Comparison of ENCODE assay signal across 16 mouse cellular contexts in genomic region chr5:53138025-53138424, GRCm38 (mm10).
DNase-seq lines count a peak whose midpoint lies in the region; ATAC-seq lines count a peak whose summit lies in the region.
"Had no signal": no experiment of that assay in that cellular context is flagged by ENCODE, and none has a peak within 500 bp of the region (broad histone marks: within the 10 kb centered on the region; RNA-seq: fewer than 3 reads in every experiment).

No protein-coding gene starts in this region.

- ATAC-seq in hindbrain, embryonic 16.5 days = peak; percentile 52
- no peak for ATAC-seq in hindbrain, embryonic 14.5 days (ENCODE audit: low FRiP score)
- ATAC-seq in intestine, embryonic 16.5 days = no peak
- ATAC-seq: intestine, embryonic 15.5 days had no signal

- no peak overlapping the region for H3K4me3 ChIP-seq in hindbrain, embryonic 16.5 days (ENCODE audit: low read length)
- no peak overlapping the region for H3K4me3 ChIP-seq in hindbrain, embryonic 14.5 days (replicated peaks; ENCODE audit: low read length)
- H3K4me3 ChIP-seq in intestine, embryonic 16.5 days (ENCODE audit: low read length) = no peak overlapping the region
- H3K4me3 ChIP-seq: embryonic facial prominence, embryonic 15.5 days; intestine, embryonic 15.5 days; liver, embryonic 13.5 days had no signal

- no peaks in the 10 kb centered on the region; the same call in 1 of the 2 replicates for H3K4me1 ChIP-seq in hindbrain, embryonic 16.5 days (ENCODE audit: control insufficient read depth, insufficient read depth, low read depth, low read length)
- H3K4me1 ChIP-seq in hindbrain, embryonic 14.5 days (replicated peaks; ENCODE audit: control insufficient read depth, insufficient read depth, low read length) = 0 out of 2 replicates have a peak, but pooled peaks cover 5% of the 10 kb centered on the region
- H3K4me1 ChIP-seq in intestine, embryonic 16.5 days (ENCODE audit: control insufficient read depth, insufficient read depth, low read length) = no peaks in the 10 kb centered on the region
- H3K4me1 ChIP-seq: embryonic facial prominence, embryonic 15.5 days; intestine, embryonic 15.5 days; liver, embryonic 13.5 days had no signal

- intact Hi-C loops in gastrocnemius, postnatal 36 days (cut with DNase I) = no loop called here

- no peaks in the 10 kb centered on the region for H3K9me3 ChIP-seq in hindbrain, embryonic 16.5 days (ENCODE audit: control insufficient read depth, low read length)
- H3K9me3 ChIP-seq in hindbrain, embryonic 14.5 days (ENCODE audit: control insufficient read depth, low read length) = no peaks in the 10 kb centered on the region
- H3K9me3 ChIP-seq in intestine, embryonic 16.5 days (ENCODE audit: control insufficient read depth, low read length) = no peaks in the 10 kb centered on the region
- H3K9me3 ChIP-seq: embryonic facial prominence, embryonic 15.5 days; intestine, embryonic 15.5 days; liver, embryonic 13.5 days had no signal

- no peak overlapping the region for H3K4me2 ChIP-seq in hindbrain, embryonic 16.5 days (ENCODE audit: low read length)
- H3K4me2 ChIP-seq in hindbrain, embryonic 14.5 days (replicated peaks) = no peak overlapping the region
- no peak overlapping the region for H3K4me2 ChIP-seq in intestine, embryonic 16.5 days (ENCODE audit: low read depth, low read length)
- H3K4me2 ChIP-seq: embryonic facial prominence, embryonic 15.5 days; intestine, embryonic 15.5 days; liver, embryonic 13.5 days had no signal

- no peak overlapping the region for H3K9ac ChIP-seq in hindbrain, embryonic 16.5 days (ENCODE audit: low read depth, low read length)
- no peak overlapping the region for H3K9ac ChIP-seq in hindbrain, embryonic 14.5 days
- H3K9ac ChIP-seq in intestine, embryonic 16.5 days (ENCODE audit: low read depth, low read length) = no peak overlapping the region
- H3K9ac ChIP-seq: embryonic facial prominence, embryonic 15.5 days; intestine, embryonic 15.5 days; liver, embryonic 13.5 days had no signal

- 0 out of 2 replicates have a peak overlapping the region, but pooled peaks have one; percentile 25 for H3K27ac ChIP-seq in hindbrain, embryonic 16.5 days (ENCODE audit: low read depth, low read length)
- no peak overlapping the region for H3K27ac ChIP-seq in hindbrain, embryonic 14.5 days
- H3K27ac ChIP-seq in intestine, embryonic 16.5 days (ENCODE audit: low read length) = no peak overlapping the region
- H3K27ac ChIP-seq: embryonic facial prominence, embryonic 15.5 days; intestine, embryonic 15.5 days; liver, embryonic 13.5 days had no signal

- 60% methylated on average over 8 of the region's 8 CpGs for WGBS in hindbrain, embryonic 16.5 days
- WGBS in hindbrain, embryonic 14.5 days = 63% methylated on average over 8 of the region's 8 CpGs
- WGBS in intestine, embryonic 16.5 days = 81% methylated on average over 8 of the region's 8 CpGs

- no peaks in the 10 kb centered on the region for H3K27me3 ChIP-seq in hindbrain, embryonic 16.5 days (replicated peaks; ENCODE audit: control insufficient read depth, insufficient read depth, low read length)
- no peaks in the 10 kb centered on the region for H3K27me3 ChIP-seq in hindbrain, embryonic 14.5 days (ENCODE audit: control insufficient read depth, insufficient read depth, low read length)
- no peaks in the 10 kb centered on the region for H3K27me3 ChIP-seq in intestine, embryonic 16.5 days (replicated peaks; ENCODE audit: control insufficient read depth, insufficient read depth, low read length)
- H3K27me3 ChIP-seq: embryonic facial prominence, embryonic 15.5 days; intestine, embryonic 15.5 days; liver, embryonic 13.5 days had no signal

- DNase-seq in hindbrain, embryonic 14.5 days (ENCODE audit: low spot score) = no peak
- peak; percentile 9 for DNase-seq in retina, adult 2 months (ENCODE audit: low read depth, low spot score)
- DNase-seq in retina, postnatal 1 day = no peak
- peak; percentile 67 to 76 for DNase-seq in cerebellum, postnatal 14 days
- DNase-seq in gastrocnemius, postnatal 36 days = no peak
- no peak for DNase-seq in gastrocnemius, postnatal 10 days
- DNase-seq: adrenal gland, postnatal 36 days; heart, adult 18-20 months; kidney, postnatal 10 days; liver, embryonic 13.5 days; right cerebral cortex, postnatal 25 days had no signal

- no peaks in the 10 kb centered on the region for H3K36me3 ChIP-seq in hindbrain, embryonic 16.5 days (ENCODE audit: control insufficient read depth, insufficient read depth, low read length)
- no peaks in the 10 kb centered on the region for H3K36me3 ChIP-seq in hindbrain, embryonic 14.5 days (replicated peaks; ENCODE audit: control insufficient read depth, insufficient read depth)
- H3K36me3 ChIP-seq in intestine, embryonic 16.5 days (ENCODE audit: control insufficient read depth, insufficient read depth, low read length) = 0 out of 2 replicates have a peak, but pooled peaks cover 4% of the 10 kb centered on the region
- H3K36me3 ChIP-seq: embryonic facial prominence, embryonic 15.5 days; G1E; intestine, embryonic 15.5 days; liver, embryonic 13.5 days had no signal

Comparison
In these comparisons a context has a peak if more than half of its experiments do, and no peak if none do; other contexts are left out.
1. DNase-seq: peak in retina, adult 2 months (single experiment) and cerebellum, postnatal 14 days (2 of 2); none in hindbrain, embryonic 14.5 days (single experiment), retina, postnatal 1 day (single experiment), gastrocnemius, postnatal 36 days (0 of 2) and gastrocnemius, postnatal 10 days (single experiment).